ENCODE assay signal across 1 mouse cellular context in genomic region chr3:89945026-89945425, GRCm38 (mm10).
TF ChIP-seq lines count a peak whose summit lies in the region.

No protein-coding gene starts in this region.

TF ChIP-seq in MEL, 35 proteins besides CTCF, POLR2A, EP300 and RAD21:
- no peak for TF ChIP-seq MAFK (IDR thresholded peaks at IDR 0.05; ENCODE audit: borderline replicate concordance, low read depth, low read length)
- TF ChIP-seq SMC3 (IDR thresholded peaks at IDR 0.05; ENCODE audit: low read depth, low read length) = 0 out of 2 replicates have a peak, but pooled peaks have one; percentile 9
